Mouse (Mus musculus) heart, postnatal 0 days (tissue): ENCODE results near the gene Asf1b. TPM values are rescaled to one million over a fixed set of nuclear protein-coding genes. Genes with fewer than 3 reads are reported as not detected.
"Not testable (repeated sequence)": the region's sequence is repeated elsewhere in the genome, so short reads cannot be mapped to it uniquely, and the experiment has no call there.

Experiments used
- ATAC-seq: fragments of 200-750 bp; cut with Nextera tagmentation; 2 replicates; pipeline ENCODE4 v1.8.0; 2017; ENCODE audit warnings: low read depth, moderate number of reproducible peaks, moderate library complexity; ENCODE audit not compliant: insufficient read depth
- DNase-seq: peaks from one replicate; pipeline ENCODE4 v3.0.0-alpha.2; 2016; ENCODE audit warnings: low spot score
- H3K27ac ChIP-seq: fragments of 300-500 bp; sonication (generic); 2 replicates; pipeline ENCODE4 v1.5.1; 2014; ENCODE audit warnings: low read depth, mild to moderate bottlenecking
- H3K27me3 ChIP-seq: fragments of 300-500 bp; sonication (generic); 2 replicates; pipeline ENCODE4 v1.6.1; 2014; ENCODE audit warnings: low read length, mixed read lengths; ENCODE audit not compliant: control insufficient read depth, insufficient read depth
- H3K36me3 ChIP-seq: fragments of 300-500 bp; sonication (generic); replicated peaks from 2 replicates; pipeline ENCODE4 v1.6.1; 2014; ENCODE audit warnings: low read length, mixed read lengths; ENCODE audit not compliant: control insufficient read depth, insufficient read depth
- H3K4me1 ChIP-seq: fragments of 300-500 bp; sonication (generic); 2 replicates; pipeline ENCODE4 v1.6.1; 2014; ENCODE audit warnings: antibody characterized with exemption; ENCODE audit not compliant: control insufficient read depth, insufficient read depth
- H3K4me2 ChIP-seq: fragments of 300-500 bp; sonication (generic); 2 replicates; pipeline ENCODE4 v1.6.1; 2014; ENCODE audit warnings: low read depth, mild to moderate bottlenecking, low read length, moderate library complexity
- H3K4me3 ChIP-seq: fragments of 300-500 bp; sonication (generic); 2 replicates; pipeline ENCODE4 v1.5.1; 2014; ENCODE audit warnings: low read depth, low read length
- H3K9ac ChIP-seq: fragments of 300-500 bp; sonication (generic); replicated peaks from 2 replicates; pipeline ENCODE4 v1.6.1; 2014; ENCODE audit warnings: low read depth, low read length, mixed read lengths
- H3K9me3 ChIP-seq: fragments of 300-500 bp; sonication (generic); replicated peaks from 2 replicates; pipeline ENCODE4 v1.6.1; 2016; ENCODE audit warnings: low read length; ENCODE audit not compliant: control insufficient read depth
- CTCF ChIP-seq: IDR thresholded peaks from 2 replicates; pipeline ENCODE4 v1.5.1; 2016; ENCODE audit warnings: antibody characterized with exemption, control low read depth, low read depth
- EP300 ChIP-seq: IDR thresholded peaks from 2 replicates; pipeline ENCODE4 v1.6.1; 2016; ENCODE audit warnings: antibody characterized with exemption, low read depth
- WGBS: fragments of 180-500 bp; shearing (Covaris S2); extraction: QIAGEN DNeasy Blood & Tissue Kit; methylation state at CpG from one replicate; pipeline ENCODE4 v1.1.7; 2014; 5-methylcytosine and 5-hydroxymethylcytosine counted together
- polyA plus RNA-seq: library from polyadenylated mRNA; unstranded; fragments of >200 nt; fragmentation: Nextera tagmentation; extraction: Ambion mirVana; gene quantifications from 2 replicates; pipeline ENCODE4 v1.2.1, GENCODE M21; 2015
- total RNA-seq: library from RNA; depleted of rRNA; stranded (reverse); fragments of >200 nt; gene quantifications from 2 replicates; pipeline ENCODE4 v1.2.3, GENCODE M21; 2014; ENCODE audit warnings: low replicate concordance

Asf1b gene
- total and polyA plus RNA-seq, 2 experiments from 2014 or later, result 19.2 to 109 TPM

DNA sequence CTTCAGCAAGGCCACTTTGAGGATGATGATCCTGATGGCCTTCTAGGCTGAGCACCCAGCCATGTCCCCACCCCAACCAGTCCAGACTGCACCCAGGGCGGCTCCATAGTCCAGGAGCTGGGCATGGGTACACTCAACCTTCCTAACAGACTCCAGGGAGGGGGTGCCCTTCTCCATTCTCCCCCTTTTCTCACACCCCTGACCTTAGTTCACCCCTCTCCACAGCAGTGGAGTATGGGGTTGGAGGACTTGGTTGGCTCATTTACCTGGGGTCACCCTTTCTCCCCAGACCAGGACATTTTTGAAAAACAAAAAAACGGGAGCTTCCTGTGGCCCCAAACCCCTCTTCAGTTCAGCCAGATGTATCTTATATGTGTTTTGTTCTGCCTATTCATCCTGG, 44.5 kb downstream of the Asf1b start:
- H3K9ac ChIP-seq, result no peak overlapping the region
- H3K4me3 ChIP-seq, result no peak overlapping the region
- no peak overlapping the region for H3K27ac ChIP-seq
- H3K9me3 ChIP-seq, result no peaks in the 10 kb centered on the region
- WGBS, result 93% methylated on average over 2 of the region's 2 CpGs
- peaks cover 23% of the 10 kb centered on the region; the same call in 1 of the 2 replicates for H3K4me1 ChIP-seq
- peaks cover 26% of the 10 kb centered on the region for H3K36me3 ChIP-seq
- no peak overlapping the region for H3K4me2 ChIP-seq
- TF ChIP-seq EP300 (no peak), CTCF (no peak)
- no peak for DNase-seq
- no peaks in the 10 kb centered on the region for H3K27me3 ChIP-seq
- no peak for ATAC-seq

DNA sequence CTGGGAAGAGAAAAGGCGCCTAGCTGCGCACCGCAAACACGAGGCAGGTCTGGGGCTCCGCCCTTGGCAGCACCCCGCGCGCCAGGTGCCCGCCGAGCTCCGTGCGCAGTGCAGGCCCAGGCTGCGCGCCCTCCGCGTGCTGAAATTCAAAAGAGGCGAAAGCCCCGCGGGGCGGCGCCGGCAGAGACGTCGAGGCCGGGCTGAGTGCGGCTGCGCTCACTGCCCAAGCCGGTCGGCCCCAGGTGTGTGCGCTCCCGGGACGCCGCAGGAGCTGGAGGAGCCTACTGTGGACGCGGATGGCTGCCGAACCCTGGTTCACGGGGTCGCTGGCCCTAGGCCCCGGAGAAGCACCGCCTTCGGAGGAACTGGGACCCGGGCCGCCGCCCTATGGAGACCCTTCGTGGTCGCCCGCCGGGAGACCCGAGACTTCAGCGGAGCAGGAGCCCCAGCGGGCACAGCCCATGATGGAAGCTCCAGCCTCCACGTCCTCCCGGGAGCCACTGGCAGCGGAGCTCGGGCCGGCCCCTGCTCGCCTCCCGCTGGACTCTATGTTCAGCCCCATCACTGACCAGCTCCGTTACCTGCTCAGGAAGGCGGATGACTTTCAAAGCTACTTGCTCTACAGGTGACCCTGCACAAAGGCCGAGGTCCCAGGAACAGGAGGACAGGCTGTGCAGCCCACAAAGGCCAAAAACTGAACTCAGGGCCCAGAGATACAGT, 46.1 kb downstream of the Asf1b start, which contains the start of gene 1700067K01Rik:
1700067K01Rik (plus strand) TSS at position 222 of the 720 bp plus-strand sequence.
- H3K9me3 ChIP-seq, result no peaks in the 10 kb centered on the region
- H3K4me2 ChIP-seq, result no peak within 1 kb of the TSS
- WGBS, result 58% methylated on average over 56 of the region's 61 CpGs
- H3K27ac ChIP-seq, result no peak within 1 kb of the TSS
- TF ChIP-seq CTCF, result no peak
- peaks cover 22% of the 10 kb centered on the region; the same call in 1 of the 2 replicates for H3K4me1 ChIP-seq
- DNase-seq, result no peak
- no peak within 1 kb of the TSS for H3K9ac ChIP-seq
- no peak for ATAC-seq
- peaks cover 21% of the 10 kb centered on the region; the same call in 1 of the 2 replicates for H3K36me3 ChIP-seq
- no peaks in the 10 kb centered on the region for H3K27me3 ChIP-seq
- H3K4me3 ChIP-seq, result no peak within 1 kb of the TSS

DNA sequence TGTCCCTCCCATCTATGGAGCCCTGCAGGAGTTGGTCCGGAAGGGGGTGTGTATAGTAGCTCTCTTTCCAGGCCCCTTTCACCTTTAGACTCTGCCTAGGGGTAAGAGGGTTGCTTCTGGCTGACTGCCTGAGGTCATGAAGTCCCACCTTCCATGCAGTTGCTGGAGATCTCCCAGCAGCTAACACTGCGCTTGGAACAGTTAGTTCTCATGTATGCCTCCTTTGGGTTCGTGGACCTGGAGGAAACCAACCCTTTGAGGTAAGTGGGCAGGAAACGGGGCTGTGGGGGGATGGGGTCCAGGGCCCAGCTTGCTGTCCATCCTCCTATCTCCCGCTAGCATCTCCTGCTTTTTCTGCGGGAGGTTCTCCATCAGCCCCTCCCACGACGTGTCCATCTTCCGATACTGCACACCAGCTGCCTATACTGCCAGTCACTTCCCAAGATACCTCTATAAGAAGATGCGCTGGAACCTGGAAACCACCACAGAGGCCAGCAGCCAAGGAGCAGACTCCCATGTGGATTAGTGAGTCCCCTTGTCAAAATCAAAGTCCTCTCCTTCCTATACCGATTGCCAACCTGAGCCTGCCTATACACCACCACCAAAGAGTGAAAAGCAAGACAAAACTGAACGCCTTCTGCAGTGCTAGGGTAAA, 47.8 kb downstream of the Asf1b start:
- peaks cover 20% of the 10 kb centered on the region; the same call in 1 of the 2 replicates for H3K4me1 ChIP-seq
- no peak overlapping the region for H3K4me2 ChIP-seq
- H3K36me3 ChIP-seq, result peaks cover 21% of the 10 kb centered on the region; the same call in 1 of the 2 replicates
- no peak overlapping the region for H3K27ac ChIP-seq
- H3K9me3 ChIP-seq, result no peaks in the 10 kb centered on the region
- DNase-seq (no peak), ATAC-seq (no peak)
- no peak overlapping the region for H3K9ac ChIP-seq
- no peaks in the 10 kb centered on the region for H3K27me3 ChIP-seq
- TF ChIP-seq CTCF, result no peak
- TF ChIP-seq EP300, result no peak
- WGBS, result 68% methylated on average over 12 of the region's 12 CpGs
- no peak overlapping the region for H3K4me3 ChIP-seq

DNA sequence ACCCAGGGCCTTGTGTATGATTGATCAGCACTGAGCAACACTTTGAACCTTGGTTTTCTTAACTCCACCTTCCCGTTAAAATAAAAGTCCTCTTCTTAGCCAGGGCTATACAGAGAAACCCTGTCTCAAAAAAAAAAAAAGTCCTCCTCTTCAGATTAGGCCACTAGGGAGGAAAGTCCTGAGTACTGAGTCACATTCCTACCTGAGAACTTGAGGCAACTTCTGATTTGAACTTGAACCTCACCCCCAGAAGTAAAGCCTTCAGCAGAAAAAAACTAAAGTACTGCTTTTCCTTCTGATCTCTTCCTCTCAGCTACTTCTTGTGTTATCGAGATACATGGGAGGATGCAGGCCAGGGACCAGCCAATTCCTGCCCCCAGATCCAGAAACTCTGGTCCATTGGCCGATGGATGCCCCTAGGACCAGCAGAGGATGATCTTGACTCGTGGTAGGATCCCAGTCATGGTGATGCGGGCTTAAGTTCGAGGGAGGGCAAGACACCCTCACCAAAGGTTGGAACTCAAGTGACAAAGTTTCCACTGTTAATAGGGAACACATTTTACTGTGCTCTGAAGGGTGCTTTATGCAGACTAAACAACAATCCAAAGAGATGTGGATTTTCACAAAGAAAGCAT, 48.4 kb downstream of the Asf1b start:
- peak overlapping the region; percentile 66; the same call in 1 of the 2 replicates for H3K9ac ChIP-seq
- peaks cover 20% of the 10 kb centered on the region; the same call in 1 of the 2 replicates for H3K4me1 ChIP-seq
- H3K27ac ChIP-seq, result no peak overlapping the region
- no peaks in the 10 kb centered on the region for H3K27me3 ChIP-seq
- ATAC-seq (no peak), DNase-seq (no peak)
- 69% methylated on average over 6 of the region's 6 CpGs for WGBS
- H3K4me3 ChIP-seq, result peak overlapping the region; percentile 58; the same call in 1 of the 2 replicates
- peak overlapping the region; percentile 84 for H3K4me2 ChIP-seq
- H3K9me3 ChIP-seq, result no peaks in the 10 kb centered on the region
- TF ChIP-seq EP300 (no peak), CTCF (0 out of 2 replicates have a peak, but pooled peaks have one; percentile 7)
- peaks cover 21% of the 10 kb centered on the region; the same call in 1 of the 2 replicates for H3K36me3 ChIP-seq

DNA sequence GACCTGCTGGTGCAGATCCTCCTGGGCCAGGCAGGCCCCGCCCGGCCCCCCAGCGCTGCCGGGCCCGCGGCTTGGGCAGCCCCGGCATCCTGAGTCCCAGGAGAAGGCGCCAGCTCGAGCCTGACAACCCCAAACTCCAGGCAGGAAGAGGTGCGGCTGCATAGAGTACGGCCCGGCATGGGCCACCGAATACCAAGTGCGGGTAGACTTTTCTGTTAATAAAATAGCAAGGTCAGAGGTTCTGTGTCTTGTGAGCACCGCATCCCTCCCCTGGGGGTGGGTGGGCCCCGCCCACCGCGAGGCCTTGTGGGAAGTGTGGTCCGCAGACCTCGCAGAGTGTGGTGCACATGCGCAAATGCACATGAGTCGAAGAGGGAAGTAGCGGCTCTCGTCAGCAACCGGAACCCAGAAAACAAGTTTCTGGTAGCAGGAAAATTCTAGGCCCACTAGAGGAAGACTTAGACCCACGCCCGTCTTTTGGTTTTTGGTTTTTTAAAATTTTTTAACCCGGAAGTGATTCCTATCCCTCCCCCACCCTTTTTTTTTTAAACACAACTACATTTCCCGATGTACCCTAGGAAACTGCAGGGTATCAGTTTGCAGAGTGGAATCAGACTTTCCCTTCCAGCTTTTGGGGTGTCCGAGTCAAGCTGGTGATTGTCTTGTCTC, 49.4 kb downstream of the Asf1b start:
- peaks cover 17% of the 10 kb centered on the region; the same call in 1 of the 2 replicates for H3K4me1 ChIP-seq
- H3K9me3 ChIP-seq, result no peaks in the 10 kb centered on the region
- ATAC-seq (peak; percentile 91), DNase-seq (peak; percentile 92)
- no peaks in the 10 kb centered on the region for H3K27me3 ChIP-seq
- peak overlapping the region; percentile 58 for H3K4me3 ChIP-seq
- peak overlapping the region; percentile 79 for H3K27ac ChIP-seq
- TF ChIP-seq EP300 (no peak), CTCF (no peak)
- under 1% methylated on average over 30 of the region's 30 CpGs for WGBS
- H3K36me3 ChIP-seq, result peaks cover 18% of the 10 kb centered on the region; the same call in 1 of the 2 replicates
- H3K9ac ChIP-seq, result peak overlapping the region; percentile 66
- peak overlapping the region; percentile 84 for H3K4me2 ChIP-seq

DNA sequence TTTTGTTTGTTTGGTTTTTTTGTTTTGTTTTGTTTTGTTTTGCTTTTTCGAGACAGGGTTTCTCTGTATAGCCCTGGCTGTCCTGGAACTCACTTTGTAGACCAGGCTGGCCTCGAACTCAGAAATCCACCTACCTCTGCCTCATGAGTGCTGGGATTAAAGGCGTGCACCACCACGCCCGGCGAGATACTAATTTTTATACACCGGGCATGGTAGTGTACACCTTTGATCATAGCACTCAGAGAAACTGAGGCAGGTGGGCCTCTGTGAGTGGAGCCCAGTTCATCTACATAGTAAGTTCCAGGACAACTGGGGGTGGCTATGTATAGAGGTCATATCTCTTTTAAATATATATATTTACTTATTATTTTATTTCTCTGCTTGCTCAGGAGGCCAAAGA, 50.2 kb downstream of the Asf1b start:
- not testable (repeated sequence) for ATAC-seq, H3K4me2 ChIP-seq
- 91% methylated on average over 7 of the region's 7 CpGs for WGBS

More for the DNA sequence above, 50.2 kb downstream of the Asf1b start:
- not testable (repeated sequence) for H3K9ac ChIP-seq, H3K9me3 ChIP-seq, H3K27me3 ChIP-seq, H3K36me3 ChIP-seq, H3K4me3 ChIP-seq, DNase-seq
- peak overlapping the region; percentile 79 for H3K27ac ChIP-seq
- H3K4me1 ChIP-seq, result peaks cover 20% of the 10 kb centered on the region; the same call in 1 of the 2 replicates
